Mouse (Mus musculus): ENCODE data around the gene Gm43638. TPM values are rescaled to one million over a fixed set of nuclear protein-coding genes. Genes with fewer than 3 reads are reported as not detected.
"Not testable (repeated sequence)": the region's sequence is repeated elsewhere in the genome, so short reads cannot be mapped to it uniquely, and the experiment has no call there.

Gene Gm43638
- polyA plus RNA-seq, 1 experiment from 2014 or later, result not detected

GRCm38 (mm10) chr5:87456216-87456850, 30.3 kb downstream of the Gm43638 start:
- Histone ChIP-seq H3K36me3 (no peaks in the 10 kb centered on the region), H3K27me3 (no peaks in the 10 kb centered on the region), H3K4me3 (no peak overlapping the region), H3K9ac (replicated peaks) (no peak overlapping the region), H3K27ac (replicated peaks) (no peak overlapping the region), H3K4me1 (no peaks in the 10 kb centered on the region), H3K4me2 (replicated peaks) (no peak overlapping the region), H3K9me3 (no peaks in the 10 kb centered on the region)
- WGBS, result 93% methylated on average over 3 of the region's 3 CpGs
- ATAC-seq (ENCODE audit: low FRiP score, low read depth), result no peak

- H3K4me1 ChIP-seq, result no peaks in the 10 kb centered on the region
- H3K4me2 ChIP-seq (replicated peaks), result no peak overlapping the region
- no peak overlapping the region for H3K27ac ChIP-seq (replicated peaks)
- H3K4me3 ChIP-seq, result no peak overlapping the region
- H3K9me3 ChIP-seq, result no peaks in the 10 kb centered on the region
- H3K27me3 ChIP-seq, result no peaks in the 10 kb centered on the region
- H3K36me3 ChIP-seq, result no peaks in the 10 kb centered on the region
- H3K9ac ChIP-seq (replicated peaks), result no peak overlapping the region
- ATAC-seq (ENCODE audit: low FRiP score, low read depth), result no peak
Measured at GRCm38 (mm10) chr5:87455519-87455918, 31.1 kb downstream of the Gm43638 start.

- H3K36me3 ChIP-seq; H3K9ac ChIP-seq (replicated peaks); H3K4me3 ChIP-seq; H3K9me3 ChIP-seq; H3K4me1 ChIP-seq; ATAC-seq (ENCODE audit: low FRiP score, low read depth); H3K27ac ChIP-seq (replicated peaks); H3K4me2 ChIP-seq (replicated peaks); H3K27me3 ChIP-seq: not testable (repeated sequence)
- 77% methylated on average over 3 of the region's 5 CpGs for WGBS
Measured at GRCm38 (mm10) chr5:87452514-87452913, 34.1 kb downstream of the Gm43638 start.

GRCm38 (mm10) chr5:87436264-87436663, 50.3 kb downstream of the Gm43638 start:
- H3K27ac ChIP-seq (replicated peaks), result no peak overlapping the region
- no peaks in the 10 kb centered on the region for H3K4me1 ChIP-seq
- WGBS, result 47% methylated on average over 3 of the region's 3 CpGs
- no peaks in the 10 kb centered on the region for H3K27me3 ChIP-seq
- no peak overlapping the region for H3K4me3 ChIP-seq
- H3K36me3 ChIP-seq, result no peaks in the 10 kb centered on the region
- no peak overlapping the region for H3K9ac ChIP-seq (replicated peaks)
- H3K9me3 ChIP-seq, result no peaks in the 10 kb centered on the region
- peak; percentile 23; the same call in 1 of the 2 replicates for ATAC-seq (ENCODE audit: low FRiP score, low read depth)
- no peak overlapping the region for H3K4me2 ChIP-seq (replicated peaks)

- 88% methylated on average over 3 of the region's 3 CpGs for WGBS
- Histone ChIP-seq H3K4me3 (no peak overlapping the region), H3K4me1 (no peaks in the 10 kb centered on the region), H3K9ac (replicated peaks) (no peak overlapping the region), H3K27ac (replicated peaks) (no peak overlapping the region), H3K4me2 (replicated peaks) (no peak overlapping the region), H3K27me3 (no peaks in the 10 kb centered on the region), H3K9me3 (no peaks in the 10 kb centered on the region), H3K36me3 (no peaks in the 10 kb centered on the region)
- no peak for ATAC-seq (ENCODE audit: low FRiP score, low read depth)
Measured at GRCm38 (mm10) chr5:87425676-87426075, 60.9 kb downstream of the Gm43638 start.

- H3K9me3 ChIP-seq; H3K4me2 ChIP-seq (replicated peaks); H3K9ac ChIP-seq (replicated peaks); H3K4me1 ChIP-seq; H3K27ac ChIP-seq (replicated peaks); ATAC-seq (ENCODE audit: low FRiP score, low read depth); H3K36me3 ChIP-seq; H3K27me3 ChIP-seq; H3K4me3 ChIP-seq: not testable (repeated sequence)
- 91% methylated on average over 1 of the region's 2 CpGs for WGBS
Measured at GRCm38 (mm10) chr5:87424041-87424440, 62.6 kb downstream of the Gm43638 start, which contains the start of gene Ugt2b38. Gene Ugt2b38 (minus strand): TSS chr5:87424203.

Other genes with a start within 250 kb of the Gm43638 start
- gene Ugt2b37, start 232.0 kb downstream of the Gm43638 start, polyA plus RNA-seq (2016; fragmentation: Nextera tagmentation; extraction: Ambion mirVana), result not detected in 2 replicates
- gene Ugt2a3, start 149.6 kb downstream of the Gm43638 start, polyA plus RNA-seq (2016; fragmentation: Nextera tagmentation; extraction: Ambion mirVana), result not detected in 2 replicates
- not detected in 2 replicates for gene Ugt2b38, start 62.6 kb downstream of the Gm43638 start, polyA plus RNA-seq (2016; fragmentation: Nextera tagmentation; extraction: Ambion mirVana)
- not detected in 2 replicates for gene Ugt2a2, start 4.5 kb downstream of the Gm43638 start, polyA plus RNA-seq (2016; fragmentation: Nextera tagmentation; extraction: Ambion mirVana)
- gene Ugt2a1, start 4.1 kb upstream of the Gm43638 start, polyA plus RNA-seq (2016; fragmentation: Nextera tagmentation; extraction: Ambion mirVana), result not detected in 2 replicates
- not detected in 2 replicates for gene Sult1b1, start 51.4 kb upstream of the Gm43638 start, polyA plus RNA-seq (2016; fragmentation: Nextera tagmentation; extraction: Ambion mirVana)
- gene Sult1d1, start 82.2 kb upstream of the Gm43638 start, polyA plus RNA-seq (2016; fragmentation: Nextera tagmentation; extraction: Ambion mirVana), result not detected in 2 replicates
- not detected in 2 replicates for gene Sult1e1, start 104.8 kb upstream of the Gm43638 start, polyA plus RNA-seq (2016; fragmentation: Nextera tagmentation; extraction: Ambion mirVana)
- gene Csn1s1, start 179.4 kb upstream of the Gm43638 start, polyA plus RNA-seq (2016; fragmentation: Nextera tagmentation; extraction: Ambion mirVana), result not detected in 2 replicates
- gene Csn2, start 212.8 kb upstream of the Gm43638 start, polyA plus RNA-seq (2016; fragmentation: Nextera tagmentation; extraction: Ambion mirVana), result not detected in 2 replicates